8 mouse cellular contexts compared by ENCODE assay signal in genomic region chr19:23687296-23688021, GRCm38 (mm10). TPM values are rescaled to one million over a fixed set of nuclear protein-coding genes. Genes with fewer than 3 reads are reported as not detected.
DNase-seq lines count a peak whose midpoint lies in the region; ATAC-seq and TF ChIP-seq lines count a peak whose summit lies in the region.

Ptar1 (plus strand) TSS chr19:23687429.

- H3K27me3 ChIP-seq in cerebellum, adult 2 months (ENCODE audit: control insufficient read depth, insufficient read depth, low read length), result no peaks in the 10 kb centered on the region
- no peaks in the 10 kb centered on the region for H3K27me3 ChIP-seq in forebrain, postnatal 0 days (ENCODE audit: insufficient read depth, low read length)
- H3K27me3 ChIP-seq in lung, embryonic 16.5 days (ENCODE audit: control insufficient read depth, insufficient read depth, low read depth, low read length), result no peaks in the 10 kb centered on the region
- H3K27me3 ChIP-seq in thymus, adult 2 months (ENCODE audit: control insufficient read depth, insufficient read depth, low read length), result no peaks in the 10 kb centered on the region

- H3K9me3 ChIP-seq in forebrain, postnatal 0 days (ENCODE audit: low read length), result no peaks in the 10 kb centered on the region
- H3K9me3 ChIP-seq in lung, embryonic 16.5 days (ENCODE audit: control insufficient read depth, low read length), result no peaks in the 10 kb centered on the region

- ATAC-seq in forebrain, postnatal 0 days, result peak; percentile 93
- ATAC-seq in hematopoietic stem cell, adult 5-6 weeks (replicated peaks in 1 of 2; ENCODE audit: insufficient read depth in 1 of 2, low FRiP score in 2 of 2, low TSS enrichment in 1 of 2, low read depth in 1 of 2, poor library complexity in 2 of 2, severe bottlenecking in 2 of 2), result peak; percentile 80 to 91; a peak in 3 of 4 replicates
- peak; percentile 93 for ATAC-seq in lung, embryonic 16.5 days (ENCODE audit: low read depth)

- TF ChIP-seq POLR2A in cerebellum, adult 2 months (IDR thresholded peaks at IDR 0.05; ENCODE audit: borderline replicate concordance, insufficient read depth, low read length), result peak; percentile 87
- TF ChIP-seq POLR2A in thymus, adult 2 months (IDR thresholded peaks at IDR 0.05; ENCODE audit: control insufficient read depth, extremely low read depth, insufficient read depth, low read length, poor library complexity), result peak; percentile 65; the same call in 1 of the 2 replicates

- H3K4me3 ChIP-seq in cerebellum, adult 2 months (replicated peaks; ENCODE audit: insufficient read depth, low read depth, low read length), result peak within 1 kb of the TSS; percentile 75
- H3K4me3 ChIP-seq in forebrain, postnatal 0 days (ENCODE audit: low read depth, low read length), result peak within 1 kb of the TSS; percentile 95
- peak within 1 kb of the TSS; percentile 89 for H3K4me3 ChIP-seq in lung, embryonic 16.5 days (ENCODE audit: low read length)
- peak within 1 kb of the TSS; percentile 92 for H3K4me3 ChIP-seq in thymus, adult 2 months (ENCODE audit: control insufficient read depth, insufficient read depth, low read length)

- no peak for TF ChIP-seq CTCF in cerebellum, adult 2 months (IDR thresholded peaks at IDR 0.05; ENCODE audit: borderline replicate concordance, insufficient read depth, low read depth, low read length)
- TF ChIP-seq CTCF in forebrain, postnatal 0 days (IDR thresholded peaks at IDR 0.05; ENCODE audit: low read depth), result no peak
- 0 out of 2 replicates have a peak, but pooled peaks have one; percentile 33 for TF ChIP-seq CTCF in thymus, adult 2 months (IDR thresholded peaks at IDR 0.05; ENCODE audit: borderline replicate concordance, control insufficient read depth, extremely low read depth, insufficient read depth, low read length, poor library complexity)

- H3K36me3 ChIP-seq in forebrain, postnatal 0 days (ENCODE audit: insufficient read depth), result no peaks in the 10 kb centered on the region
- no peaks in the 10 kb centered on the region for H3K36me3 ChIP-seq in lung, embryonic 16.5 days (ENCODE audit: control insufficient read depth, insufficient read depth, low read length)
- H3K36me3 ChIP-seq in thymus, adult 2 months (ENCODE audit: control insufficient read depth, insufficient read depth, low read length), result no peaks in the 10 kb centered on the region

- H3K4me1 ChIP-seq in cerebellum, adult 2 months (ENCODE audit: control insufficient read depth, insufficient read depth, low read length), result no peaks in the 10 kb centered on the region
- H3K4me1 ChIP-seq in forebrain, postnatal 0 days (ENCODE audit: insufficient read depth), result peaks cover 3% of the 10 kb centered on the region; the same call in 1 of the 2 replicates
- H3K4me1 ChIP-seq in lung, embryonic 16.5 days (replicated peaks; ENCODE audit: control insufficient read depth, insufficient read depth, low read length), result 0 out of 2 replicates have a peak, but pooled peaks cover 6% of the 10 kb centered on the region
- H3K4me1 ChIP-seq in thymus, adult 2 months (replicated peaks; ENCODE audit: control insufficient read depth, insufficient read depth, low read length), result peaks cover 2% of the 10 kb centered on the region; the same call in 1 of the 2 replicates

- H3K9ac ChIP-seq in forebrain, postnatal 0 days, result peak within 1 kb of the TSS; percentile 87
- H3K9ac ChIP-seq in lung, embryonic 16.5 days (ENCODE audit: low read length), result peak within 1 kb of the TSS; percentile 97

- H3K27ac ChIP-seq in cerebellum, adult 2 months (ENCODE audit: insufficient read depth, low read length), result peak within 1 kb of the TSS; percentile 97
- peak within 1 kb of the TSS; percentile 90 for H3K27ac ChIP-seq in forebrain, postnatal 0 days (ENCODE audit: low read depth, low read length)
- H3K27ac ChIP-seq in lung, embryonic 16.5 days (ENCODE audit: low read length), result peak within 1 kb of the TSS; percentile 97
- H3K27ac ChIP-seq in thymus, adult 2 months (ENCODE audit: control insufficient read depth, insufficient read depth, low read length), result peak within 1 kb of the TSS; percentile 48

- peak; percentile 81 for DNase-seq in MN1 (ENCODE audit: low spot score)
- DNase-seq in cerebellum, adult 2 months, result peak; percentile 91 to 94
- DNase-seq in forebrain, postnatal 0 days, result peak; percentile 90
- DNase-seq in layer of hippocampus, adult 9-11 months, result peak; percentile 83
- peak; percentile 79 for DNase-seq in ovary, adult 18-20 months (ENCODE audit: low spot score)
- peak; percentile 89 for DNase-seq in thymus, adult 2 months

- H3K4me2 ChIP-seq in forebrain, postnatal 0 days (ENCODE audit: low read depth), result peak within 1 kb of the TSS; percentile 56
- peak within 1 kb of the TSS; percentile 78 for H3K4me2 ChIP-seq in lung, embryonic 16.5 days (ENCODE audit: low read depth, low read length)

- WGBS in cerebellum, adult 2 months, result under 1% methylated on average over 93 of the region's 93 CpGs
- WGBS in forebrain, postnatal 0 days, result 2% methylated on average over 87 of the region's 93 CpGs
- WGBS in lung, embryonic 16.5 days, result under 1% methylated on average over 63 of the region's 93 CpGs
- under 1% methylated on average over 93 of the region's 93 CpGs for WGBS in thymus, adult 2 months

RNA-seq across cellular contexts. Expression of gene Ptar1, which starts in this region (rescaled TPM):
- 12.1 and 13.9 TPM in 2 replicates for polyA plus RNA-seq in cerebellum, adult 2 months (2012; rRNA removed)
- 13.3 and 17.1 TPM in 2 replicates for total RNA-seq in forebrain, postnatal 0 days (2014; rRNA removed)
- 2.6 and 4.7 TPM in 2 replicates for polyA plus RNA-seq in forebrain, postnatal 0 days (2015; fragmentation: Nextera tagmentation; extraction: Ambion mirVana)
- 18.8 and 22.0 TPM in 2 replicates for total RNA-seq in hematopoietic stem cell, adult 5-6 weeks (2017)
- polyA plus RNA-seq in lung, embryonic 16.5 days (2015; fragmentation: Nextera tagmentation; extraction: Ambion mirVana), result 4.8 and 6.2 TPM in 2 replicates
- 4.8 and 5.0 TPM in 2 replicates for polyA plus RNA-seq in thymus, adult 2 months (2012; rRNA removed)

Comparison
In these comparisons a context has a peak if more than half of its experiments do, and no peak if none do; other contexts are left out.
1. Peak in every context shown above with its lines: DNase-seq, ATAC-seq, H3K4me3 ChIP-seq and H3K27ac ChIP-seq.